Mouse (Mus musculus) spleen, postnatal 10 days (tissue): ENCODE results near the gene Gm43191.
"Not testable (repeated sequence)": the region's sequence is repeated elsewhere in the genome, so short reads cannot be mapped to it uniquely, and the experiment has no call there.

ENCODE experiments used
- DNase-seq, 2 experiments: peaks; one replicate each; pipeline ENCODE4 v3.0.0; 2021 to 2022; ENCODE audit warnings: low spot score in 2 of 2

The Gm43191 gene

DNA sequence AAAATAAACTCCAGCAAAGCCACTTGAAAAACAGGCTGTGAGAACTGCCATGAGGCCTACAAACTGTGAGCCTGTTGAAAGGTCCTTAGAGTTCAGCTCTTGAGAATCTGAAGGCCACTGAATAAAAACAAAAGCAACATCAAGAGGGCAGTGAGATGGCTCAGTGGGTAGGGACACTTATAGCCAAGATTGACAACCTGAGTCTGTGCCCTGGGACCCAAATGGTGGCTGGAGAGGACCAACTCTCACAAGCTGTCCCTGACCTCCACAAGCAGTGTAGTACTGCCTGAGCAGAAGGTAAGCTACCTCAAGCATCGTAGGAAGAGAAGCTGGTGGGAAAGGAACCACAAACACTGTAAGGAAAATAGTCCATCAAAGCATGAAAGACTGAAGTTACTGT, at the start of gene Gm43191:
Gm43191 (minus strand) TSS at position 101 of the 400 bp plus-strand sequence.
- DNase-seq = no peak

- no peak for DNase-seq
Observed at GRCm38 (mm10) chr3:116729483-116730174, 48.6 kb upstream of the Gm43191 start.

GRCm38 (mm10) chr3:116726807-116727206, 45.7 kb upstream of the Gm43191 start:
- DNase-seq = no peak

- DNase-seq = no peak
Observed at GRCm38 (mm10) chr3:116723496-116724481, 42.7 kb upstream of the Gm43191 start.

DNA sequence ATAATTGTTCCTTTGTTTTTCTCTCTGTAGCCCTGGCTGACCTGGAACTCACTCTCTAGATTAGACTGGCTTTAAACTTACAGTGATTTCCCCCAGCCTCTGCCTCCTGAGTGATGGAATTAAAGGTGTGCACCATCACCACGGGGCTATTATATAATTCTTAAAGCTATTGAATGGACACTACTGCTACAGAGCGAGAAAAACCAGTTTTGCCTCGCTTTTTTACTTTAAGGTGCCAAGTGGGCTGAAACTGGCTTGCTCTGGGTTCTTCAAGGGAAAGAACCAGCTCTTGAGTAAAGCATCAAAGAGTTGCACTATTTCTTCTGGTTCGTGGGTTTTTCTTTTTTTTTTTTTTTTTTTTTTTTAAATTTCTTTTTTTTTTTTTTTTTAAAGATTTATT, 41.9 kb upstream of the Gm43191 start:
- DNase-seq = no peak

DNA sequence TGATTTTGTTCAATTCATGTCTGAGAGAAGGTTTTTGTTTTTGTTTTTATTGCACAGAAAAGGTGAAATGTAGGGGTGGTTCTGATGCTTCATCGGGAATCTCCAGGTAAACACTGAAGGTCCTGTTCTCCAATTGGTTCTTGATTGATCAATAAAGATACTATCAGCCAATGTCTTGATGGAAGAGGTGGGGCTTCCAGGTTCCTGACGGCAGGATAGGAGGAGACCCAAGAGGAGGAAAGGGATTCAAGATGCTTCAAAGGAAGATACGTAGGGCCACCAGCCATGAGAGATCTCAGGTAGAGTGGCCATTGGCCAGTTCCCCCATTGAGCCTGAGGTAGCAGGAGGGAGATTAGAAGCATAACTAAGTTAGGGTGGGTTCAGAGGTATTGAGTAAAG, 37.9 kb upstream of the Gm43191 start:
- DNase-seq = no peak

DNA sequence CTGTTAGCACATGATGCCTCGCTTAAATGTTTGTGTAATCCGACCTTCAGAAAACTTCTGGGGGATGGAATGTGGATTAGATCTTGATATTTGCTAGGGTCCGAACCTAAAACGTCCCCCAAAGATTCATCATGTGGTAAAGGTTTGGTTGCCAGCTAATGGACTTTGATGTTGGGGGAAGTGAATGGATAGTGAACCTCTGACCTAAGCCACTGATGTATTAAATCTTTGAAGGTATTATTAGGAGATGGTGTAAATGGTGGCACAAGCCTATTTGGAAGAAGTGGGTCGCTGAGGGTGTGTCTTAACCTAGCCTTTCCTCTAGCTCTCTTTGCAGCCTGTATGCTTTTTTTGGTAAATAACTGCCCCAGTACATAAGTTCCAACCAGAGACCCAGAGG, 32.0 kb upstream of the Gm43191 start:
- DNase-seq = no peak

GRCm38 (mm10) chr3:116712436-116712881, 31.4 kb upstream of the Gm43191 start, which contains the start of gene Slc35a3:
Slc35a3 (minus strand) TSS chr3:116712831.
- DNase-seq = no peak

- DNase-seq = peak; percentile 82 to 85
Observed at GRCm38 (mm10) chr3:116711624-116712435, 30.8 kb upstream of the Gm43191 start.

GRCm38 (mm10) chr3:116710941-116711340, 29.9 kb upstream of the Gm43191 start:
- DNase-seq = no peak

- no peak for DNase-seq
Observed at GRCm38 (mm10) chr3:116705637-116706204, 24.7 kb upstream of the Gm43191 start.

- no peak for DNase-seq
Observed at GRCm38 (mm10) chr3:116703835-116704234, 22.8 kb upstream of the Gm43191 start.

DNA sequence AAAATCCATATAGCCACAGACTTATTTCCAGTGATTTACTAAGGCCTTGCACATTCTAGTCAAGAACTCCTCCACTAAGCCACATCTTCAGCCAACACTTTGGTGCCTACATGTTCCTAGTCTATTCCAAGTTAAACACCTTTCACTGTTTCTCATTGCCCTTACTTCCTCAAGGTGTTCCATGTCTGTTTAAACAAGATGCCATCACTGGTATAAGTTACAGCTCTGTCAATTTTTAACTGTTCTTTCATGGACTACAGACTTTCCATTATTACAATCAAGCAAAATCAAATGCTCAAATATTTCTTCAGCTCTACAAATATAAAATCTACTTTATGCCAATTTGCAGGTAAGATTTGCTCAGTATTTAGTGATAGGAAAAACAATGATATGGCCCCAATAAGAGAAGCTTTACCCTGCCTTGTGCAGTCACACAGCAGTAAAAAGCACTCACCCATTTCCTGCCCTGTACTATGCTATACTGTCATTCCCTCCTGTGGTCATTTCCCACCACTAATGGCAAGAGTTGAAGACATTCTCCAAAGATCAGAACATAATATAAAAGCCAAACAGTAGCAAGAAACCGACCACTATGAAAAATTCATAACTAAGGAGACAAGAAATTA, 21.7 kb upstream of the Gm43191 start:
- DNase-seq = no peak

GRCm38 (mm10) chr3:116701601-116702000, 20.5 kb upstream of the Gm43191 start:
- DNase-seq = no peak

GRCm38 (mm10) chr3:116698786-116699185, 17.7 kb upstream of the Gm43191 start:
- no peak for DNase-seq

GRCm38 (mm10) chr3:116695666-116695985, 14.6 kb upstream of the Gm43191 start:
- no peak for DNase-seq

DNA sequence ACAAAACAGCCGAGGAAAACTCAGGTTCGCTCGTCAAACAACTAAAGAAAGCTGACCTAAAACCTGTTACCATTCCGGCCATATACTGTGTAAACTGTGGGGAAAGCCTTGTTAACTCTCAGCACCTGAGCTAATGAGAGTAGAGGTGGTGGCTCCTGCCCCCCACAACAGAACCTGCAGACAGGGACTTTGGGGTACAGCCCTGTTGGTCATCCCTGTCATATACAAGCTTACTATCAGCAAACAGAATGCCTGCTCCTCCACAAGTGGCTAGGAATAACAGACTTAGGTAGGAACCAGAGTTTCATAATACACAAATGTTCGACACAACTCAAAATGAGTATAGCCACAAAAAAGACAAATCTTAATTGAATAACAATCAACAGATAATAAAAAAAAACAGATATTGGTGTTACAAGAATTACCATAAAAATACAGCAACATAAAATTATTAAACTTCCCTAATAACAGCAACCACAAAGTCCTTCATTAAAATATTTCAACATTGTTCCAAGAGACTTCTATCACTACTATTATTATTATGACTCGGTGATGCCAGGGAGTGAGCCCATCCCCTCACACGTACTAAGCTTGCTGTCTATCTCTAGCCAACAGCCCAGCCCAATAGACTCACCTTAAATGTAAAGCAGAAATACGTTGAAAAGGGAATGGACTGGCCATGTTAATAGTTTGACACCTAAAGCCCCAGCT, 14.1 kb upstream of the Gm43191 start:
- DNase-seq = no peak

DNA sequence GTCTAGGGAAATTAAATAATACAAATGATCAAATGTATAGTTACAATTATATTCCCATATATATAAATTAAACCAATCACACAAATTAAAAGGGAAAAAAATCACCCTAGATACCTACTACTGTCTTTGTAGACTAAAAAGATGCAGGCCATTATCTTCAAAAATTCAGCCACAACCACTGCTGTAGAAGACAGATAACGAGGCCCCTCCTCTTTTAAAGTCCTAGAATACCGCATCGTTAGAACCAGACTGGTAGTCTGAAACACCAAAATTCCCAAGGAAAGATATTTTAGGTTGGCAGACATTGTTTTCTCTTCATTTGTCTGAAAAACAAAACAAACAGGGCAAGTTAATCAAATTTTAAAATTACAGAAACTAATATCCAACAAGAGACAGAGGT, 13.3 kb upstream of the Gm43191 start:
- DNase-seq = peak in 1 of 2 experiments; percentile 34

- not testable (repeated sequence) for DNase-seq
Observed at GRCm38 (mm10) chr3:116664281-116664680, 16.8 kb downstream of the Gm43191 start.

DNA sequence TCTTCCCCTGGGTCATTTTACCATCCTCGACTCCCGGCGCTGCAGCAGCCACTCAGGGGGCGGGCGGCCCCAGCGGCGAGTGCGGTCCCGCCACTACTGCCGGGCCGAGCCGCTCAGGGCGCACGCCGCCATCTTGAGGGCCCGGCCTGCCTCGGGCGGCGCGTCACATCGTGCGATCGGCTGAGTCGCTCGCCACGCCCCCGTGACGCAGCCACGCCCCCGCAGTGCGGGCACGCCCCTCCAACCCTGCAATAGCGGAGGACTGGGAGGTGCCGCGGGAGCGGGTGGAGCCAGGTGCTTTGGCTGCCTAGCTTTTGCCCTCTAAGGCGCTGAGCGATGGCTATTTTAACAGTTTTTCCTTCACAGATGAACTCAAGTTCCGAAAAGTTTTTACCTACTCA, 18.6 kb downstream of the Gm43191 start, which contains the start of gene Mfsd14a:
Mfsd14a (minus strand) TSS at position 215 of the 401 bp plus-strand sequence.
- peak; percentile 100 for DNase-seq
